Mouse (Mus musculus) skeletal muscle tissue, adult 2 months (tissue): ENCODE data around the gene Gm21317.
"Not testable (repeated sequence)": the region's sequence is repeated elsewhere in the genome, so short reads cannot be mapped to it uniquely, and the experiment has no call there.

Source experiments
- DNase-seq: peaks from one replicate; pipeline ENCODE4 v3.0.0-alpha.2; 2012; ENCODE audit warnings: low read depth, low spot score

Gene Gm21317

DNA sequence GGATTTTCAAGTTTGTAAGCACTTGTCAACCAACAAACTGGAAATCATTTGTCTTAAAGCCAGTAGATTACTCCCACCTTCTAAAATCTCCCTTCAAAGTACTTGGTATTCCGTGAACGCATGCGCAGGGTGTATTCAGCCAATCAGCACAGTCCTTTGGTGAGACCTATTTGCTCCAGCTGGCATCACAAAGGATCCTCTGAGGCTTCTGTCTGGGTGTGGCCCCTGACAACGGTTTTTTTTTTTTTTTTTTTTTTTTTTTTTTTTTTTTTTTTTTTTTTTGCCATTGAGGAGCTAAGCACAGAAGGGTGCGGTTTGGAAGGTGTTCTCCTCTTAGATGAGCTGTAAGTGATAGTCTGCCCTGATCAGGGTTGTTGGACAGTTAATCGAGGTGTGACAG lies at the start of gene Gm21317:
TSS of gene Gm21317 (plus strand) at position 301 of the 400 bp plus-strand sequence.
- not testable (repeated sequence) for DNase-seq
